Mouse (Mus musculus): ENCODE measurements around the gene Csnk1g2.
A peak's percentile ranks its signal among the peaks of the same experiment; 100 is the strongest.

Gene Csnk1g2

DNA sequence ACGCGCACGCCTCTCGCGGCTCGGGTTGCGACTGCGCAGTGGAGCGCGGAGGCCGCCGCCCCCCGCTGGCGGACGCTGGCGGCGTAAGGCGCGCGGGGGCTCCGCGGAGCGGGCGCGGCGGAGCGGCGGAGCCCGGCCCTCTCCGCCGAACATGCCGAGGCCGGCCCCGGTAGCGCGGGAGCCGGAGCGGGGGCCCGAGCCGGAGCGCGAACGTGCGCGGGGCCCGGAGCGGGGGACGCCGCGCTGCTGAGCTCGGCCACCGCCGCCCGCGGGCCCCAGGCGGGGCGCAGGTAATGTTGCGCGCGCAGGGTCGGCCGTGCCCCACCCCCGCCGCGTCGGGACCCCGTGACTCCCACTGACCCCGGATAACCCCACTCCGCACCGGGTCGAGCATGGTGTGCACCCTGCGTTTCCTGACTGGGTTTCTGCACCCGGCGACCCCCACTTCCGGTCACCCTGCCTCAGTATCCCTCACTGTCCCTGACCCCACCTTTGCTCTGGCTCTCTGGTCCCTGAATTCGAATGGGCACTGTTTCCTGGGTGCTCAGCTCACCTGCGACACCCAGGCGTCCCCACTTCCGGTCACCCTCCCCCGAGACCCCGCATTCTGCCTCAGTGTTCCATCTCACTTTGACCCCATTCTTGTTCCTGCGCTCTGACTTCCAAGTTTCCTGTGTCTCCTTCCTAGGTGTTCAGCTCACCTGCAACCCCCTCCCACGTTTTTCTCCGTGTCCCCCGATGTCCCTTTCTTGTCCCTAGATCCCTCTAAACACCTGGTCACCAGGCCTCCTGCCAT, at the start of gene Csnk1g2:
Gene Csnk1g2, plus strand, starts transcription at position 178 of the 796 bp plus-strand sequence.
- no peak for DNase-seq (ENCODE audit: low spot score in 2 of 2)

DNA sequence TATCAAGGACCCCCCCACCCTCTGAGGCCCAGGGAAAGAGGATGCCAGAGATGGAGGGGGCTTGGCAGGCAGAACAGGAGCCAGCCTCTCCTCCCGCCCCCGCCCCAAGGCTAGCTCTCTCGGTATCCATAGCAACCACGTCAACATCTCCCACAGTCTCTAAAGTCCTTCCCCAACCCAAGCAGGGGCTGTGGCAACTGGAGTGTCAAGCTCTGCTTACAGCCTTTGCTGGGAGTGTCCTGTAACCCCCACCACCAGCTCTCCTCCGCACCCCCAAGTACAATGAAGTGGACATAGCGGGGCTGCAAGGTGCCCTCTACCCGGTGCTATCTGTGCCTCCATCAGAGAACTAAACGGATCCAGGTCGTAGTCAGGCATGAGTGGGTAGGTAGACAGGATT, 48.7 kb upstream of the Csnk1g2 start:
- DNase-seq (ENCODE audit: low spot score in 2 of 2) = peak; percentile 58 to 61

DNA sequence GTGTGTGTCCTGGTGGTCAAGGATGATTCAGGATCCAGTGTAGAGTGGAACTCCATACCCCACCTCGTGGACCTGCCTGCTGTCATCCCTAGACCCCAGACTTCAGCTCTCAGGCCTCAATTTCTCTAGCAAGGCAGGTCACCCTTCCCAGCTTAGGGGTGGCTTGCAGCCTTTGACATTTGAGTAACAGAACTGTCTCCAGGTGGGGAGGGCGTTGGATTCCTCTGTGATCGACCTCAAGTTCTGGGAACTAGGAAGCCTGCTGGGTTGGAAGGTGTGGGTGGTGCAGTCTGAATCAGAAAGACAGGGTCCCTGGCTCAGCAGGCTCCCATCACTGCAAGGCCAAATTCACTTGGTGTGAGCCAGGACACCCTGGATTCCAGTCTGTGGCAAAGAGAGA, 47.7 kb upstream of the Csnk1g2 start:
- DNase-seq (ENCODE audit: low spot score in 2 of 2) = peak in 1 of 2 experiments; percentile 14

DNA sequence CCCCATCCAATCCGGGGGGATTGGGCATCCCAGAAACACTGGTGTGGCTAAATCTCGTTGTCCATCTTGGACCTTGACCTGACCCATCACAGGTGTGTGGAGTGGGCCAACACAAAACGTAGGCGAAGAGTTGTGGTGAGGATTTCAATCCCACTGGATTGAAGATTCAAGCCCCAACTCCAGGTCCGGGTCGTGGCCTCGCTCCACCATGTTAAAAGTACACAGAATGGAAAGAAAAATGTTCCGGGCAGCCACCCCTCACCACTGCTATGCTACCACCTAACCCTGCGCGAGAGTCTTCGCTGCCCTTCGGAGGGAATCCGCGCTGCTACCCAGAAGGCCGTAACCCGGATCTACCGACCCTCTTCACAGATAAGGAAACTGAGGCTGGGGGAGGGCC, 46.7 kb upstream of the Csnk1g2 start:
- no peak for DNase-seq (ENCODE audit: low spot score in 2 of 2)

DNA sequence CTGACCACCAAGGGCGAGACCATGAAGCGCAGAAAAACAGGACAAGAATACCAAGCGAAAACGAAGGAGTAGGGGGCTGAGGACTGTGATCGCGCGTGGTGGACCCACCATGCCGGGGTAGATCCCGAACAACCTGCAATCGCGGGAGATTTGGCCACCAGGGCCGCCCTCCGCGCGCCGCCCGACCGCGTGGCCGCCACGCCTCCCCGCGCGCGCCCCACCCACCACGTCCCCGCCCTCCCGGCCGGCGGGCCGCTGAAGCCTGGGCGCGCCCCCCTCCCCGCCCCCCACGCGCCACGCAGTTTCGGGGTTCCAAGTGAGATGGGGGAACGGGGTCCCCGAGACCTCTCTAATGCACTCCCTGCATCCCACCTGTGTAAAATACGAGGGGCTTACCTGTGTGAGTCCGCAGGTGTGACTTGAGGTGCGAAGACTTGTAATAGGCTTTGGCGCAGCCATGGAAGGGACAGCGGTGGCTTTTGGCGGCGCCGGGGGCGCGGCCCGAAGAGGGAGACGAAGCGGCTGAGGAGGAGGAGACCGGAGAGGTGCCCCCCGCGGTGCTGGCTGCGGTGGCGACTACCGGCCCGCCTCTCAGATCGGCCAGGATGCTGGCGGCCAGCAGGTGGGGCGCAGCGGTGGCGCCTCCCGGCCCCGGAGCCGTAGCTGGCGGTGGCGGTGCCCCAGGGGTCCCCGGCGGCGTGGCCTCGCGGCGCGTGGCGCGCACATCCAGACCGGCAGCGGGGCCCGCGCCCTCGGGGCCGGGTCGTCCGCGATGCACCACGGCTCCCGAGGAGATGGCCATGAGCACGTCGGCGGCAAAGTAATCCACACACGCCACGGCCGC, 46.1 kb upstream of the Csnk1g2 start:
- DNase-seq (ENCODE audit: low spot score in 2 of 2) = peak; percentile 48 to 49

DNA sequence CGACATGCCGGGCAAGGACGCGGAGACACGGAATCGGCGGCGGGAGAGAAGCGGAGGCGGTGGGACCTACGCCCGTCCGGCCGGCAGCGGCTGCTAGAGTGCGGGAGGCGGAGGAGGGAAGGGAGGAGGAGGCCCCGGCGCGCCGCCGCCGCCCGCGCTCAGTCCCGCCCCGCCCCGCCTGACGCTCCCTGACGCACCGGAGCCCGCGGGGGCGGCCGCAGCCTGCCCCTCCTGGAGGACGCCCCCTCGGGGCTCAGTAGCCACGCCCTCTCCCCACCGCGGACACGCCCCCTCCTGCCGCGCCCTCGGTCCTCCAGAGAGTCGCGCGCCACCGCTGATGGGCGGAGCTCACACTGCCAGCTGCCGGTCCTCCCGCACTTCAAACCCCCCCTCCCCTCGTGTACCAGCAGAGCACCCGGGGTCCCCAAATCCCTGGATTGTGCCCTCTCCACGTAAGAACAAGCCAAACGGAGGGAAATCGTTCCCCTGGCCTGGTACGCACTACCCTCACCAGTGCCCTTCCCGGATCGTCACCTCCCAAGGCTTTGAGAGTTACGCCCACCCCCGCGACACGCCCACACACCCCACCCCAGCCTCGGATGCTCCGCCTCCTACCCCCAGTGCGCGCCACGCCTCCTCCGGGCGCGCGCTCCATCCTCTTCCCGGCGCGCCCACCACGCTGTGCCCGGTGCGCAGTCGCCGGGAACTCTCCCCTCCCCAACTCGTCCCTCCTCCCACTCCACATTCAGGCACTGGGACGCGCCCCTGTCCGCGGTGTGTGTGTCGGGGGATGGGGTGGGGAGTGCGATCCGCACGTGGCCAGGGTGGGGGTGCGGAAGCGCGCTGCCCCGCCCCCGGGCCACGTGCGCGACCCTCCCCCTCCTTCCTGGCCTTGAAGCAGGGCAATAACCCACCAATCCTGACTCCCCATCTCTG, 45.2 kb upstream of the Csnk1g2 start, which contains the start of gene Klf16:
Gene Klf16, minus strand, starts transcription at position 127 of the 936 bp plus-strand sequence.
- DNase-seq (ENCODE audit: low spot score in 2 of 2) = peak; percentile 94 to 97

DNA sequence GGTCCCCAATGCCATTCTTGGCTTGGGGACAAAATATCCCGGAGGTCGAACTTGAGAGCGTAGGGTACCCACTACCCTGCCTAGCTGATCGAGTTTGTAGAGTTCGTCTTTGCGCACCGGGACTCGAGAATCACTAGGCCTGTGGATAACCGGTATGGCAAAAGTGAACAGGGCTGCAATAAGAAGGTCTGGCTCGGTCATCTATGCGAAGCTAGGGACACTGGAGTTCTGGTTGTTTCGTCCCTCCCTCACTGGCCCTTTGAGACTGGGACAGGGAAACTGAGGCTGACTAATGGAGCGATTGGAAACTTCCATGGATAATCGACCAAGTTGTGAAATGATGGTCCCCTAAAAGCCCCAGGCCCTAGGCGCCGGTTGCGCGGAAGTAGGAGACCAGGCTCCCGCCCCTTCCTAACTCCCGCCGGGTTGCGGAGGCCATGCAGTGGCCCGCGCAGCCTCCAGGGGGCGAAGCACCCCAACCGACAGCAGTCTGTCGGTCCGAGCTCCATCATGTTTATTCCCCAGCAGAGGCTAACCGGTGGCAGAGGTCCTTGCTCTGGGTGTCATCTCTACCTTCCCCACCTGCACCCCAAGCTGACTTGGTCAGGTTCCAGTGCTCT, 44.4 kb upstream of the Csnk1g2 start:
- DNase-seq (ENCODE audit: low spot score in 2 of 2) = peak; percentile 31 to 60

DNA sequence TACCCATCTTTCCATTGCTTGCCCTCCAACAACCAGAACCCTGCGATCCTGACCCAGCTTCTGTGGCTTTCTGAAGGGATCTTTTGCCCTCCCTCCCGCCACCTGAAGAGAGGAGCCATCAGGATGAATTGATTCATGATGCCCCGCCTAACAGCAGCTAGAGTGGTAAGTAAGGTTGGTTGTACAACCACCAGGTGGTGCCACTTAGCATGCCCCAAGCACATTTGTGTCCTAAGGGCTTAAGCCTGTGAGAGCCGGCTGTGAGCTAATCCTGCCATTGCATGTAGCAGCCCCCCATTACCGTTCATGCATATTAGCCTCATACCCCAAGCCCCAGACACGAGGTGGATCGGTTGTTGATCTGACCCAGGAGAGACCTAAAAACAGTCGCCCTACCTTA, 43.7 kb upstream of the Csnk1g2 start:
- DNase-seq (ENCODE audit: low spot score in 2 of 2) = peak; percentile 39 to 53

DNA sequence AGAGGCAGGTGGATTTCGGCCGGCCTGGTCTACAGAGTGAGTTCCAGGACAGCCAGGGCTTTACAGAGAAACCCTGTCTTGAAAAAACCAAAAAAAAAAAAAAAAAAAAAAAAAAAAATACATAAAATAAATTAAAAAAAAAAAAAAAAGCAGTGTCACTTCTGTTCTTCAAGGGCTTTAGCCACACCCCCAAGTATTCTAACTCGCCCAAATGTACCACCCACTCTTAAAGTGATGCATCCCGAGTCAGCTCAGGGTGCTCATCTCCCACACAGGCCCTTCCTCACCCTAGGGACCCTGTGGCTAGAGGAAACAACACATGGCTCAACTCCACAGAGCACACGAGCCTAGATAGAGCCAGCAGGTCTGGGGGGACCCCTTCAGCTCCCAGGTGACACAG, 39.6 kb upstream of the Csnk1g2 start:
- no peak for DNase-seq (ENCODE audit: low spot score in 2 of 2)

DNA sequence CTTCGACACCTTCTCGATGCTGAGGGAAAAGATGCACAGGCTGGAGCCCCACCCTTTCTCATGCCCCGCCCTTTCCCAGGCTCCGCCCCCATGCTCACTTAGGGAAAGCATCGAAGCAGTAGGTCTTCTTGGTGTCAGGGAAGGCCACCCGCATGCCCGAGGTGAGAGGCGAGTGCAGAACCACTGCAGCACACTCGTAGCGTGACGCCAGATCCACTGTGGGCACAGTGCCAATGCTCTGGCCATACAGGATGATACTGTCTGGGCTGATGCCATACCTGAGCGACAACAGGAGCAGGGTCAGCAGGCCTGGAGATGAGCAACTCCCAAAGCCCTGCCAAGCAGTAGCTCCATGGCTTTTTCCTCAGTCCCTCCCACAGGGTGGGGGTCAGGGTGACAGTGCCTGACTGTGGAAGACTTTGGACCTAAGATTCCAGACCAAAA, 38.6 kb upstream of the Csnk1g2 start:
- DNase-seq (ENCODE audit: low spot score in 2 of 2) = no peak

DNA sequence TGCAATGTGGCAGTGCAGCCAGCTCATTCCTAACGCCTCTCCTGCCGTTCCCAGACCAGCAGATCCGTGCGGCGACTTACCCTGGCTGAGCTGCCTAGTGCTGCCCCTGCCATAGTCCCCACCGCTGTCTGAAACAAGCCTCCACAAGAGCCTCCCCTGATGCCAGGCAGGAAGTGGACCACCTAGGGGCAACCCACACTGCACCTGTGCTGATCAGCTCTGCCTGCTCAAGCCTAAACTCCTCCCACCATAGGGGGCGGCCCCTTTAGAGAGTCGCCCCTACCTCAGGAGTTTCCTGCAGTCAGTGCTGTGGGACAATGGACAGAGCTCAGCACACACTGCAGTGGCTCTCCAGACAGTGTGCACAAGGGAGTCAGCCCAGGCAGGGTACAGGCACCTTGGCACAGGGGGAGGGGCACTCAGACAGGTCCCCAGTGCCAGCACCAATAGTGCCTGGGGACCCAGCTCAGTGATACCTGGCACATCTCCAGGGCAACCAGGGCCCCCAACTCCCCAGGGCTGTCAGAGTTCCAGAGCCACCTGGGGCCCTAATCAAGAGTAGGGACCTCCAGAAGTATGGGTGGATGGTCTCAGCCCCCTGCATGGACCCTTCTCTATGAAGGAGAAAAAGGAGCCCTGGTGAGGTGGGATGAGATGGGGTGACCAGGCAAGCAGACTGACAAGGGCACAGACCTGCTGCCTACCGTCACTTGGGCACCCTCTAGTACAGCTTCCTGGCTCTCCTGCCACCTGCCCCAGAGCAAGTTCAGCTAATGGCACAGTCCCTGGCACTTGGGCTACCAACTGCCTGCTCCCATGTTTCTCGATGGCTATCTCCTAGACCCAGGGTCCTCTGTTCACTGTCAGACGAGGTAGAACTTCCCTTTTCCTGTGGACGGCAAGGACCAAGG, 37.7 kb upstream of the Csnk1g2 start:
- no peak for DNase-seq (ENCODE audit: low spot score in 2 of 2)

DNA sequence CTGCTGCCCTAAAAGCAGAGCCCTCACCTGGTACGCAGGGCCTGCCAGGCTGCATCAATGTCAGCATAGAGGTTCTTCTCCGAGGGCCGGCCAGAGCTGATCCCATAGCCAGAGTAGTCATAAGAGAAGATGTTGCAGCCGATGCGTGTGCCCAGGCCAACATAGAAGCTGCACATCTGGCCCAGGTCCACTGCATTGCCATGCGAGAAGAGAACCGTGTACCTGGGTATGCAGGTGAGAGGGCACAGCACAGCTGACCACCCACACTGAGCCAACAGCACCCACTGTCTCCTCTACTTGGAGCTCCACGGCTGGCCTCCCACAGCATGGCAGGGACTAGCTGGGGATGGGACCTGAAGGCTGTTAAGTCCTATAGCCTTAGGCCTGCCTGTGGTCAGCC, 37.1 kb upstream of the Csnk1g2 start:
- no peak for DNase-seq (ENCODE audit: low spot score in 2 of 2)

DNA sequence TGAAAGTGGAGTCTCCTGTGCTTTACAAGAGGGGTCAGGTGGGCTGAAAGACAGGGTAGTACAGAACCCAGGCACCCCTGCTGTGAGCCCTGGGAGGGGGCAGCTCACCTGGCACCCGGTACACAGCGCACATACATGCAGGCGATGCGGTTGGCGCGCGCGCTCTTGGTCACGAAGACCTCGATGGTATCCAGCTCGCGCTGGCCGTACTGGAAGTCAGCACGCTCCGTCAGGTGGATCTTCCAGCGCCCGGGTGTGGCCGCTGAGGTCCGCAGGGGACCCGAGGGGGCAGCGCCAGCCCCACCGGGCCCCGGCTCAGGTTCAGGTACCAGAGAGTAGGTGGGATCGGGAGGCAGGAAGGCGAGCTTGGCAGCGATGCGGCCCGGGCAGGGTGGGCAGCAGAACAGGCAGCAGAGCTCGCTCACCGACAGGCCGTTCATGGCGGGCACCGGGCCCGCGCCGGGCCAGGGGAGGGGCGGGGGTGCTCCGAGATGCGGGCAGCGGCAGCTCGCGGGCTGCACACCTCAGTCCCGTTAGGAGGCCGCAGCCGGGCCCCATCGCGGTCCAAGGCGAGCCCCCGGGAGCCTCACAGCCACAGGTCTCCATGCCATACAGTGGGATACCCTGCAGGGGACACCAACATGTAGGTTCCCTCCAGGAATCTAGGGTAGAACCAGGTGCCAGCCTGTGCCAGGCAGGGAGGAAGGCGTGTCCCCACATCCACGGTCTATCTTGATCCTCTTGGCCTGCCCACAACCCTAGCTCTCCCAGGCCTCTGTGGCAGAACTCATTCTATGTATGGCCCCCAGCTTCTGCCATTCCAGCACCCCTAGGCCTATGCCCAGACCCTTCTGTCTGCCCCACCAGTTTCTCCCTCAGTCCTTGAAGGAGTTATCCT, 36.0 kb upstream of the Csnk1g2 start:
- no peak for DNase-seq (ENCODE audit: low spot score in 2 of 2)

DNA sequence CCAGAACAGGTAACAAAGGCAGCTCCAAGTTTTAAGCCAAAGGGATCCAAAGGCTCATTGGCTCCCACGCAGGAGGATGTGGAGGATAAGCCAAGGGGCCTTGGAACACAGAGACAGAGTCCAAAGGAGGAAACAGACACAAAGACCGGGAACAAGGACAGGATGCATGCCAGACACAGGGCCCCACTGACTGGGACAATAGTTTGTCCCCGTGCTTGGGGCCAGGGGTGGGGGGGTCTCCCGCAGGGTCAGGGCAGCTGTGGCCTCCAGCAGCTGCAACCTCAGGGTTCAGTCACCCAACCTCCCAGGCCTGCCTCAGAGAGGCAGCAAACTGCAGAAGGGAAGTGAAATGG, 35.4 kb upstream of the Csnk1g2 start:
- no peak for DNase-seq (ENCODE audit: low spot score in 2 of 2)

DNA sequence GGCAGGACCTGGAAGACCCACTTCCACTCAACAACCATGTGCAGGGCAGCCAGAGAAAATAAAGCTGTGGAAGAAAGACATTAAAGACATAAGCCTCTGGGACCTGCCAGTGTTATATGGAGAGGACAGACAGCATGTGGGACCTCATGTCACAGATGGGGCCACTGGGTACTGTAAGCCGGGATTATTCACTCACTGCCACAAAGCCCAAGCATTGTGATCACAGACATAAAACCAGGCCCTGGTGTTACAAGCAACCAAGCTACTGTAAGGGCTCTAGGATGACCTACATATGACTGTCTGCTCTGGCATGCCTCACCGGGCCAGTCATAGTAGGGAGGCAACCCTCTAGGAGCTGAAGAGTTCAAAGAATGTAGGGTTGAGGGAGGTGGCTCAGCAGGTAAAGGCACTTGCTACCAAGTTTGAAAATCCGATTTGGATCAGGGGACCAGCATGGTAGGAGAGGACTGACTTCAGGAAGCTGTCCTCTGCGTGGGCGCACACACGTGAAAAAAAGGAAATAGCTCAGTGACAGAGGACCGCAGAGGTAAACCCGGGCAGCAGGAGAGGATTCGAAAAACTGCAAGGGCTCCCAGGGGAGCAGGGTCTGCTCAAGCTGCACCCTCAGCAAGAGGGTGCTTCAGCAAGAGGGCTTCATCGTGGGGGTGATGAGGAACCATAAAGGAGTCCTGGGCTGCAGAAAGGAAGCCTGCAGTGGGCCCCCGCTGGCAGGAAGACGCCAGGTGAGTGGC, 33.3 kb upstream of the Csnk1g2 start:
- no peak for DNase-seq (ENCODE audit: low spot score in 2 of 2)

DNA sequence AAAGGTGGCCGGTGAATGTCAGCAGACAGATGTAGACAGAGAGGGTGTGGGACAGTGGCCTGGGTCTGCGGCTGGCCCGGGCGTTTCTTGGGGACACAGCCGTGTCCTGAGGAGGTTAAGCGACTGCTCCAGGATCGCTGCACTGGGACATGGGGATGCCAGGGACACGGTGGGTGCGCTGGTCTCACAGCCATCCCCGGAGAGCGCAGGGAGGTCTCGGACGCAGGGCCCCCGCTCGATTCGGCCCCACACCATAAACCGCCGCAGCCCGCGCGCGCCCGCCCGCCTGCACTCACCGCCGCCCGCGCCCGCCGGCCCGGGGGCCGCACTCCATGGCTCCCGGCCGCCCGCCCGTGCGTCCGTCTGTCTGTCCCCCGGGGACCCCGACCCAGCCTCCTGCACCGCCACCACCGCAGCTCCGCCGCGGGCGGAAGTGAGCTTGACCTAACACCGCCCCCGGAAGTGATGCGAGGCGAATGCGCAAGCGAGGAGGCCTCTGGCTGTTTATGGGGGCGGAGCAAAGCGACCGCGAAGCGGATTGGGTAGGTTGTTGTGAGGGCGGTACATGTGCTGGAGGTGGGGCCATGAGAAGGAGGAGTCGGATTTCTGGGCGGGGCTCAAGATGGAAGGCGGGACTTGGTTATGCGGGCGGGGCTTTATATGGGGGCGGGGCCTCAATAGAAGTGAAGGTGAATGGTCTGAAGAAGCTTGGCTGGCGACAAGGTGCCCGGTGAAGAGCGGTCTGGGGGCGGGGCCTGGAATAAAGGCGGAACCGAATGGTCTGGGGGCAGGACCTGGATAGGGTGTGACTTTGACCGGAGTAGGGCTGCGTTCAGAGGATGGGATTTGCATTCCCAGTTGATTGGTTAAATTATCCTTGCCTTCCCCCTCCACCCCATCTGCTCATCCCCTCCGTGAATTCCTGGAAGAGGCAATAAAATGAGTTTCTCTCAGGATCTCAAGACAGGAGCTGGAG, 32.5 kb upstream of the Csnk1g2 start, which contains the start of gene Abhd17a:
Gene Abhd17a, minus strand, starts transcription at position 463 of the 976 bp plus-strand sequence.
- peak; percentile 90 to 91 for DNase-seq (ENCODE audit: low spot score in 2 of 2)

DNA sequence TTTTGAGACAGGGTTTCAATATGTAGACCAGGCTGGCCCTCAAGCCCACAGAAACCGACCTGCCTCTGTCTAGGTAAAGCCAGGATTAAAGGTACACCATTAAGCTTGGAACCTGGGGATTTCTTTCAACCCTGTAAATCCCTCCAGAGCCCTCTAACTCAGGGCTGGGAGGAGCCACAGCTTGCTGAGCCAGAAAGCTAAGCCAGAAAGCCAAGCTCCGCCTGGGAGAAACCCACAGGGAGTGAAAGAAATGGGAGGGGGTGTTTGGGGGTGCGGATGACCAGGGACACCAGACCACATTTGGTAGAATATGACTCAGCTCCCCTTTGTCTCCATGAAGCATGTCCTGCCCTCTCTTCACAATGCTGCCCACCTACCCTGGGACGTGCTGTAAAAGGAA, 26.3 kb upstream of the Csnk1g2 start:
- no peak for DNase-seq (ENCODE audit: low spot score in 2 of 2)
